23 mouse cellular contexts compared by ENCODE assay signal in genomic region chr12:50508762-50509161, GRCm38 (mm10).
DNase-seq lines count a peak whose midpoint lies in the region; ATAC-seq and TF ChIP-seq lines count a peak whose summit lies in the region.
"Had no signal": no experiment of that assay in that cellular context is flagged by ENCODE, and none has a peak within 500 bp of the region (broad histone marks: within the 10 kb centered on the region; RNA-seq: fewer than 3 reads in every experiment).

No protein-coding gene starts in this region.

- no peak overlapping the region for H3K4me3 ChIP-seq in heart, adult 2 months
- H3K4me3 ChIP-seq in kidney, embryonic 15.5 days (replicated peaks): no peak overlapping the region
- H3K4me3 ChIP-seq: embryonic facial prominence, embryonic 10.5 days; embryonic facial prominence, embryonic 13.5 days; erythroblast, embryonic 14.5 days; forebrain, embryonic 12.5 days; forebrain, embryonic 15.5 days; hindbrain, embryonic 12.5 days; hindbrain, embryonic 15.5 days had no signal

- no peaks in the 10 kb centered on the region for H3K27me3 ChIP-seq in heart, adult 2 months (ENCODE audit: control insufficient read depth, insufficient read depth, low read length)
- no peaks in the 10 kb centered on the region for H3K27me3 ChIP-seq in kidney, embryonic 15.5 days
- H3K27me3 ChIP-seq: embryonic facial prominence, embryonic 13.5 days; forebrain, embryonic 12.5 days; forebrain, embryonic 15.5 days; hindbrain, embryonic 12.5 days; hindbrain, embryonic 15.5 days; Patski had no signal

- H3K9me3 ChIP-seq in kidney, embryonic 15.5 days (replicated peaks): no peaks in the 10 kb centered on the region
- H3K9me3 ChIP-seq: embryonic facial prominence, embryonic 10.5 days; embryonic facial prominence, embryonic 13.5 days; forebrain, embryonic 12.5 days; forebrain, embryonic 15.5 days; hindbrain, embryonic 12.5 days; hindbrain, embryonic 15.5 days had no signal

- H3K79me2 ChIP-seq in heart, adult 2 months (replicated peaks; ENCODE audit: control insufficient read depth, insufficient read depth, low read length): no peaks in the 10 kb centered on the region

- H3K27ac ChIP-seq in heart, adult 2 months: peak overlapping the region; percentile 47
- no peak overlapping the region for H3K27ac ChIP-seq in kidney, embryonic 15.5 days
- H3K27ac ChIP-seq: embryonic facial prominence, embryonic 10.5 days; embryonic facial prominence, embryonic 13.5 days; forebrain, embryonic 12.5 days; forebrain, embryonic 15.5 days; hindbrain, embryonic 12.5 days; hindbrain, embryonic 15.5 days had no signal

- H3K4me1 ChIP-seq in heart, adult 2 months (ENCODE audit: control insufficient read depth, insufficient read depth, low read length): peaks cover 11% of the 10 kb centered on the region
- H3K4me1 ChIP-seq in kidney, embryonic 15.5 days: no peaks in the 10 kb centered on the region
- H3K4me1 ChIP-seq: embryonic facial prominence, embryonic 13.5 days; forebrain, embryonic 12.5 days; forebrain, embryonic 15.5 days; hindbrain, embryonic 12.5 days; hindbrain, embryonic 15.5 days had no signal

- no peak for ATAC-seq in kidney, embryonic 15.5 days (replicated peaks; ENCODE audit: low FRiP score)
- ATAC-seq: forebrain, embryonic 15.5 days; Patski had no signal

- peak; percentile 5 for DNase-seq in adrenal gland, adult 2 months
- DNase-seq in adrenal gland, postnatal 36 days: no peak
- DNase-seq in heart, adult 2 months: peak in 1 of 2 experiments; percentile 24
- DNase-seq in heart, postnatal 14 days: no peak
- DNase-seq in kidney, adult 9 months: peak; percentile 5
- DNase-seq in Muller cell, postnatal 12 days (ENCODE audit: inconsistent ontology term): peak; percentile 46
- DNase-seq: adrenal gland, postnatal 14 days; cerebellum, adult 11-12 months; cerebellum, adult 8-10 months; cerebellum, postnatal 10 days; cerebellum, postnatal 36 days; embryo, embryonic 11 days; gastrocnemius, postnatal 14 days had no signal

- peaks cover 16% of the 10 kb centered on the region for H3K36me3 ChIP-seq in heart, adult 2 months (ENCODE audit: control insufficient read depth, insufficient read depth, low read length)
- H3K36me3 ChIP-seq in kidney, embryonic 15.5 days: no peaks in the 10 kb centered on the region
- H3K36me3 ChIP-seq: embryonic facial prominence, embryonic 10.5 days; embryonic facial prominence, embryonic 13.5 days; forebrain, embryonic 12.5 days; forebrain, embryonic 15.5 days; hindbrain, embryonic 12.5 days; hindbrain, embryonic 15.5 days had no signal

- 67% methylated on average over 2 of the region's 2 CpGs for WGBS in heart, adult 2 months
- WGBS in kidney, embryonic 15.5 days: 76% methylated on average over 2 of the region's 2 CpGs

- no peak for TF ChIP-seq POLR2A in heart, adult 2 months (IDR thresholded peaks at IDR 0.05; ENCODE audit: insufficient read depth, low read depth, low read length)

- no peak for TF ChIP-seq CTCF in heart, adult 2 months (IDR thresholded peaks at IDR 0.05)

- no peak overlapping the region for H3K4me2 ChIP-seq in kidney, embryonic 15.5 days
- H3K4me2 ChIP-seq: embryonic facial prominence, embryonic 13.5 days; forebrain, embryonic 12.5 days; forebrain, embryonic 15.5 days; heart, embryonic 11.5 days; hindbrain, embryonic 12.5 days; hindbrain, embryonic 15.5 days had no signal

- intact Hi-C loops in heart, adult 2 months (cut with DNase I): no loop called here
- intact Hi-C loops in heart, postnatal 14 days (cut with DNase I): no loop called here

- no peak for TF ChIP-seq EP300 in heart, adult 2 months (IDR thresholded peaks at IDR 0.05; ENCODE audit: insufficient read depth, low read depth, low read length)

- no peak overlapping the region for H3K9ac ChIP-seq in heart, adult 2 months (ENCODE audit: low read depth, low read length)
- H3K9ac ChIP-seq in kidney, embryonic 15.5 days: no peak overlapping the region
- H3K9ac ChIP-seq: embryonic facial prominence, embryonic 13.5 days; forebrain, embryonic 12.5 days; forebrain, embryonic 15.5 days; hindbrain, embryonic 12.5 days; hindbrain, embryonic 15.5 days had no signal

Comparison
In these comparisons a context has a peak if more than half of its experiments do, and no peak if none do; other contexts are left out.
1. DNase-seq: peak in adrenal gland, adult 2 months (single experiment), kidney, adult 9 months (single experiment) and Muller cell, postnatal 12 days (single experiment); none in adrenal gland, postnatal 36 days (0 of 2) and heart, postnatal 14 days (0 of 2).